Mouse (Mus musculus): ENCODE measurements around the gene Wfikkn1. TPM values are rescaled to one million over a fixed set of nuclear protein-coding genes. Genes with fewer than 3 reads are reported as not detected.

Gene Wfikkn1
- polyA plus RNA-seq, 1 experiment from 2014 or later = 0.83 TPM

GRCm38 (mm10) chr17:25834595-25835222, 45.9 kb downstream of the Wfikkn1 start:
- Histone ChIP-seq H3K27ac (replicated peaks) (peak overlapping the region; percentile 97; the same call in 1 of the 2 replicates), H3K9me3 (replicated peaks) (no peaks in the 10 kb centered on the region), H3K4me2 (replicated peaks) (peak overlapping the region; percentile 93), H3K4me1 (peaks cover 66% of the 10 kb centered on the region), H3K4me3 (replicated peaks) (peak overlapping the region; percentile 86), H3K9ac (peak overlapping the region; percentile 83; the same call in 1 of the 2 replicates), H3K27me3 (no peaks in the 10 kb centered on the region), H3K36me3 (peaks cover 45% of the 10 kb centered on the region)
- WGBS = 77% methylated on average over 12 of the region's 12 CpGs
- no peak for ATAC-seq (ENCODE audit: insufficient number of reproducible peaks, low FRiP score, low TSS enrichment, low read depth)

GRCm38 (mm10) chr17:25833961-25834594, 46.6 kb downstream of the Wfikkn1 start:
- Histone ChIP-seq H3K4me1 (peaks cover 72% of the 10 kb centered on the region), H3K4me3 (replicated peaks) (peak overlapping the region; percentile 86), H3K4me2 (replicated peaks) (peak overlapping the region; percentile 93), H3K9ac (peak overlapping the region; percentile 83), H3K27me3 (no peaks in the 10 kb centered on the region), H3K36me3 (peaks cover 41% of the 10 kb centered on the region), H3K9me3 (replicated peaks) (no peaks in the 10 kb centered on the region), H3K27ac (replicated peaks) (peak overlapping the region; percentile 97)
- 36% methylated on average over 6 of the region's 6 CpGs for WGBS
- no peak for ATAC-seq (ENCODE audit: insufficient number of reproducible peaks, low FRiP score, low TSS enrichment, low read depth)

DNA sequence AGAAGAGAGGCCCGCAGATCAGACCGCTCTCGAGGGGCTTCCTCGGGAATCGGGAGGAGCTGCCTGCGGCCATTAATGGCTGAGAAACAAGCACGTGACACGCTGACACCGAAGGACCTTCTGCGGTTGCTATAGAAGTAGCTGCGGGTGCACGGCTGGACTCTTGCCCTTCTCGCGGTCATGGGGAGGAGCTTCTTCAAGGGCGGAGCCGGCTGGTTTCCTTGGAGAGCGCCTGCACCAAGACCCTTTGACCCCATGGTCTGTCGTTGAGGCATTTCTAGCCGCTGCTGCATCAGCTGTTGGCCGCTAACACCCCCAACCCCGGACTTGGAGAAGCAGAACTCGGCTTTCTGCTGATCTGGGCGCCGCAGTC, 47.4 kb downstream of the Wfikkn1 start, which contains the start of gene Stub1:
Stub1 (minus strand) TSS at position 114 of the 373 bp plus-strand sequence.
- Histone ChIP-seq H3K27ac (replicated peaks) (peak within 1 kb of the TSS; percentile 97), H3K27me3 (no peaks in the 10 kb centered on the region), H3K4me2 (replicated peaks) (peak within 1 kb of the TSS; percentile 93), H3K9ac (peak within 1 kb of the TSS; percentile 87), H3K9me3 (replicated peaks) (no peaks in the 10 kb centered on the region), H3K4me3 (replicated peaks) (peak within 1 kb of the TSS; percentile 86), H3K36me3 (peaks cover 35% of the 10 kb centered on the region), H3K4me1 (peaks cover 79% of the 10 kb centered on the region)
- under 1% methylated on average over 24 of the region's 24 CpGs for WGBS
- peak; percentile 46 for ATAC-seq (ENCODE audit: insufficient number of reproducible peaks, low FRiP score, low TSS enrichment, low read depth)

DNA sequence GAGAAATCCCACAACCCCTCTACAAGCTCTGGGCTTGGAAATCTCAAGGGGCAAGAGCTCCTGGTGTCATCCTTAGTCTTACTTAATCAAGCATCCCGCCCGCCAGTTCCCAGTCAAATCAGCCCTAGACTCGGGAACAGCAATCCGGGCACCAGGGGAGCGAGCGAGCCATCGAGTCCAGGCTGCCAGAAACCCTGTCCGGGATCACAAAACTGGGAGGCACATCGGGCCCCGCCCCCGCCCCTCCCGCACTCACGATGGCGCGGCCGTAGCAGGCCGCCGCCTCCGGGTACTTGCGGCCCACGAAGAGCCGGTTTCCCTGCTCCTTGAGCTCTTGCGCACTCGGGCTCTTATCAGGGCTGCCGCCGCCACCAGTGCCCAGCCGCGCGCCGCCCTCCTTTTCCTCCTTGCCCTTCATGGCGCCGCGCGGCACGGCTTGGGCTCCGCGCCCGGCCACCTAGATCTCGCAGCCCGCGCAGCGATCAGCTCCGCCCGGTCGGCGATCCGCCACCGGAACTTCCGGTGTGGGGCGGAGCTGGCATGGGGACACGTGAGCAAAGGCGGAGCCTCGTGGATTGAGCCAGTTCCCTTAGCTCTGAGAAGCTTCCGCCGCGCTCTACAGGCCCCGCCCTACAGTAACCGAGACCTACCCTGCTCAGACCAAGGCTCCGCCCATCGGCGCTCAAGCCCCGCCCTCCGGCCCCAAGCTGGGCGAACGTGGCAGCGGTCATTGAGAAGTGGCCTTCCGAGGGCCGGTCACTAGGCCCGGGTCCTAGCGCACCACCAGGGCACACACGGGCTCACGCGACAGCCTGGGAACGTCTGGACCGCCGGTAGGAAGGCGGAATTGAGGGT, 48.0 kb downstream of the Wfikkn1 start:
- Histone ChIP-seq H3K27ac (replicated peaks) (peak overlapping the region; percentile 97), H3K36me3 (peaks cover 30% of the 10 kb centered on the region), H3K4me3 (replicated peaks) (peak overlapping the region; percentile 86), H3K4me2 (replicated peaks) (peak overlapping the region; percentile 93), H3K9ac (peak overlapping the region; percentile 87), H3K4me1 (peaks cover 84% of the 10 kb centered on the region), H3K9me3 (replicated peaks) (no peaks in the 10 kb centered on the region), H3K27me3 (no peaks in the 10 kb centered on the region)
- under 1% methylated on average over 77 of the region's 77 CpGs for WGBS
- peak; percentile 94 for ATAC-seq (ENCODE audit: insufficient number of reproducible peaks, low FRiP score, low TSS enrichment, low read depth)

GRCm38 (mm10) chr17:25831451-25832281, 49.0 kb downstream of the Wfikkn1 start:
- Histone ChIP-seq H3K4me1 (peaks cover 78% of the 10 kb centered on the region), H3K36me3 (peaks cover 39% of the 10 kb centered on the region), H3K4me3 (replicated peaks) (peak overlapping the region; percentile 86), H3K9me3 (replicated peaks) (no peaks in the 10 kb centered on the region), H3K27ac (replicated peaks) (peak overlapping the region; percentile 97), H3K9ac (peak overlapping the region; percentile 87), H3K27me3 (no peaks in the 10 kb centered on the region), H3K4me2 (replicated peaks) (peak overlapping the region; percentile 93)
- ATAC-seq (ENCODE audit: insufficient number of reproducible peaks, low FRiP score, low TSS enrichment, low read depth) = no peak
- 53% methylated on average over 21 of the region's 21 CpGs for WGBS

DNA sequence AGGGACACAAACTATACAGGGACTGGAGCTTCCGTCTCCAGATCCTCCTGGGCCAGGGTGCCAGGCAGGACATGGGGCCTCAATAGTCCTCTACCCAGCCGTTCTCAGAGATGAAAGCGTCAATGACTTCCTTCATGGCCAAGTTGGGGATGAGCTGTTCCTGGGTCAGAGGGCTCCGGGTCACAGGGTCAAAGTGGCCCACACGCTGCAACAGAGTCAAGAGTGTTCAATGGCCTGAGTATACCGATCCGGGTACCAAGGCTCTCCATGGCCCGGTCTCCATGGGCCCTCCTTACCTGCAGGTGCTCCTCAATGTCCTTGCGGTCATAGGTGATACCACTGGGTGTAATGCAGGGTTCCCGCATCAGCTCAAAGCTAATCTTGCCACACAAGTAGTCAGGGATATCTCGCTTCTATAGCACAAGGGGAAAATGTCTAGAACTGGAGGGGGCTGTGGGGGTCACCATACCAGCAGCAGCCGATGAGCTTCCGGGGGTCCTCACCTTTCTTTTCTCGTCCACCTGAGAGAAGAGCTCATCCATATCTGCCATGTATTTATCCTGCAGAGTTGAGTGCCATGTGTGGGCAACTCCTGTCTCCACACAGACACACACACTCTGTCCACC, 49.7 kb downstream of the Wfikkn1 start:
- Histone ChIP-seq H3K27ac (replicated peaks) (no peak overlapping the region), H3K4me2 (replicated peaks) (peak overlapping the region; percentile 93), H3K9ac (no peak overlapping the region), H3K36me3 (peaks cover 46% of the 10 kb centered on the region), H3K4me3 (replicated peaks) (peak overlapping the region; percentile 86), H3K4me1 (peaks cover 71% of the 10 kb centered on the region), H3K27me3 (no peaks in the 10 kb centered on the region), H3K9me3 (replicated peaks) (no peaks in the 10 kb centered on the region)
- WGBS = 81% methylated on average over 14 of the region's 14 CpGs
- ATAC-seq (ENCODE audit: insufficient number of reproducible peaks, low FRiP score, low TSS enrichment, low read depth) = no peak

GRCm38 (mm10) chr17:25830200-25830753, 50.4 kb downstream of the Wfikkn1 start:
- Histone ChIP-seq H3K27ac (replicated peaks) (no peak overlapping the region), H3K4me2 (replicated peaks) (peak overlapping the region; percentile 73), H3K27me3 (no peaks in the 10 kb centered on the region), H3K36me3 (peaks cover 47% of the 10 kb centered on the region), H3K9me3 (replicated peaks) (no peaks in the 10 kb centered on the region), H3K9ac (no peak overlapping the region), H3K4me1 (peaks cover 71% of the 10 kb centered on the region), H3K4me3 (replicated peaks) (peak overlapping the region; percentile 54)
- whole genome bisulfite sequencing = 86% methylated on average over 4 of the region's 4 CpGs
- no peak for ATAC-seq (ENCODE audit: insufficient number of reproducible peaks, low FRiP score, low TSS enrichment, low read depth)

DNA sequence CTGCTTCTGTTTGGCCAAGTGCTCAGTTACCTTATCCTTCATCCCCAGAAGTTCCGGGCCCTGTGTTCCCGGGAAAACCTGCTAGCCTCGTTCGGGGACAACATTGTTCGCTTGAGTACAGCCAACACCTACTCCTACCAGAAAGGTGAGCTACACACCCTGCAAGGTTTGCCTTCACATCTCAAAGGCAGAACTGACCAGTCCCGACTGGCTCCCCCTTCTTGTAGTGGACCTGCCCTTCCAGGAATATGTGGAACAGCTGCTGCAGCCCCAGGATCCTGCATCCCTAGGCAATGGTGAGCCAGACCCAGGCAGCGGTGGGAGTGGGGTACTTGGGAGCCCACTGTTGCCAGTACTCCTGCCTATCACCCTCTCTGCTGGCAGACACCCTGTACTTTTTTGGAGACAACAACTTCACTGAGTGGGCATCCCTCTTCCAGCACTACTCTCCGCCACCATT, 51.1 kb downstream of the Wfikkn1 start:
- ATAC-seq (ENCODE audit: insufficient number of reproducible peaks, low FRiP score, low TSS enrichment, low read depth) = no peak
- Histone ChIP-seq H3K4me2 (replicated peaks) (peak overlapping the region; percentile 73), H3K27me3 (no peaks in the 10 kb centered on the region), H3K4me1 (peaks cover 71% of the 10 kb centered on the region), H3K4me3 (replicated peaks) (peak overlapping the region; percentile 54), H3K36me3 (peaks cover 45% of the 10 kb centered on the region), H3K27ac (replicated peaks) (peak overlapping the region; percentile 94), H3K9ac (peak overlapping the region; percentile 54), H3K9me3 (replicated peaks) (no peaks in the 10 kb centered on the region)
- WGBS = 36% methylated on average over 8 of the region's 8 CpGs

DNA sequence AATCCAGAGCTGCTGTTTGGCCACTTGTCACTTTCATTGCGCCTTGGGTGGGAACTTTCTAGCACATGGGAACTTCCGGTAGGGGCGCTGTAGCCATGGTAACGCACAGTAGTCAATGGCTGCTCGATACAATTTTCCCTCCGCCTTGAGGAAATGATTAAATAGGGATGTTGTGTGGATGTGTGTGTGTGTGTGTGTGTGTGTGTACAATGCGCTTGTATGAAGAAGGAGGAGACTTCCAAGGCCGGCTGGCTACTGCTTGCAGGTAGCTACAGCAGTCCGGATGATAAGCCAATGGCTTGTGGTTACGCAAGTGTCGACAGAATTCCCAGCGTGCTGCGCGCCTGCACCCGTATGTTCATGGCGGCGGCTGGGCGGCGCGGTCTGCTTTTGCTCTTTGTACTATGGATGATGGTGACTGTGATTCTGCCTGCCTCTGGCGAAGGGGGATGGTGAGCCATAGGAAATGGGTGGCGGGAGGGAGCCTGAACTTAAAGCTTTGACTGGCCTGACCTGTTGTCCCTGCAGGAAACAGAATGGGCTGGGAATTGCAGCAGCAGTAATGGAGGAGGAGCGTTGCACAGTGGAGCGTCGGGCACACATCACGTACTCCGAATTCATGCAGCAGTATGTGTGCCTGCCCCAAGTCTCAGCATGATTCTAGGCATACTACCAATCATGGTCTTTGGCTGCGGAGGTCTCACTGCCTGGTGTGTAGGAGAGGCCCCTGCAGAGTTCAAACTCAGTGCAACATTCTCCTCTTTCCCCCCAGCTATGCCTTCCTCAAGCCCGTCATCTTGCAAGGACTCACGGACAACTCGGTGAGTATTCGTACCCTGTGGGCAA, 51.7 kb downstream of the Wfikkn1 start, which contains the start of gene Jmjd8:
Jmjd8 (plus strand) TSS at position 156 of the 846 bp plus-strand sequence.
- peak within 1 kb of the TSS; percentile 94 for H3K27ac ChIP-seq (replicated peaks)
- H3K4me3 ChIP-seq (replicated peaks) = peak within 1 kb of the TSS; percentile 54
- no peak for ATAC-seq (ENCODE audit: insufficient number of reproducible peaks, low FRiP score, low TSS enrichment, low read depth)

More for the DNA sequence above, 51.7 kb downstream of the Wfikkn1 start, which contains the start of gene Jmjd8:
- under 1% methylated on average over 32 of the region's 32 CpGs for WGBS
- H3K4me1 ChIP-seq = peaks cover 71% of the 10 kb centered on the region
- H3K27me3 ChIP-seq = no peaks in the 10 kb centered on the region
- peaks cover 45% of the 10 kb centered on the region for H3K36me3 ChIP-seq
- peak within 1 kb of the TSS; percentile 73 for H3K4me2 ChIP-seq (replicated peaks)
- peak within 1 kb of the TSS; percentile 54 for H3K9ac ChIP-seq
- no peaks in the 10 kb centered on the region for H3K9me3 ChIP-seq (replicated peaks)
